Mouse (Mus musculus): ENCODE measurements around the gene Zfp467.

DNA sequence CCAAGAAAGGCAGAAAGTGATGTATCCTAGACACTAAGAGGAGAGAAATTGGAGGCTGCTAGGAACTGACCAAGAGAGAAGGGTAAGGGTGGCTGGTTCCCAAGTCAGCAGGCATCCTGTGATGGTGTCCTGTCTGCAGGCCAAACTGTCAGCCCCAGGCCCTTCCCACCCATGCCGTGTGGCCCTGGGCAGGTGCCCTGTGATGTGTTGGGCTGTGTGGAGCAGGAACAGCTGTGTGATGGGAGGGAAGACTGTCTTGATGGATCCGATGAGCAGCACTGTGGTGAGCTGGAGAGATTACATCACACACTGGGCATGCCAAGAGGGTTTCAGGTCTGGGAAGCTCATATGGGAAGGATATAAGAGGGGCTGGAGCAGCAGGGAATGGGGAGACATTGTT, 25.1 kb upstream of the Zfp467 start:
- TF ChIP-seq CTCF (IDR thresholded peaks at IDR 0.05; ENCODE audit: low read depth) = no peak
- TF ChIP-seq EP300 (IDR thresholded peaks at IDR 0.05; ENCODE audit: low read depth) = no peak
